Mouse (Mus musculus) C2C12 (cell line): ENCODE results near the gene Kcnk13.

Experiments
- CEBPB ChIP-seq: IDR thresholded peaks from one replicate; pipeline ENCODE4 v1.6.1; 2011; ENCODE audit warnings: low read depth, mild to moderate bottlenecking, control low read depth, moderate library complexity
- CTCF ChIP-seq: IDR thresholded peaks from one replicate; pipeline ENCODE4 v1.5.1; 2011; ENCODE audit not compliant: control insufficient read depth, insufficient read depth, insufficient read length
- MAX ChIP-seq: IDR thresholded peaks from one replicate; pipeline ENCODE4 v1.6.1; 2011; ENCODE audit warnings: mild to moderate bottlenecking, control low read depth

DNA sequence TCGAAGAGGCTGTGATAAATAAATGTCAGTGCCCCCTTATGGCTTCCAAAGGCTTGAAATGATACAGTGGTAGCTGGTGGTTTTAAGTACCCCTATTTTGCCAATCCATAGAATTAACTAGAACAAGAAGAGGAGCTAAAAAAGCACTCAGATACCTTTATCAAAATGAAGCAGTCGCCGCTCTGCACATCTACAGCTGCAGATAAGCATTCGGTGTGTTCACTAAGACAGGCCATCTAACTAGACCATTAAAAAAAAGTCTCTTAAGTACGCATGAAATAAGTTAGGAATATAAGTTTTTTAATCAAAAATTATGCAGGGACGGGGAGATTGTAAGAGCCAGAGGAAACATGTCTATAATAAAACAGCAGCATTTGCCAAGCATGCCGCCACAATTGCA is 3.6 kb upstream of the Kcnk13 start:
- TF ChIP-seq CTCF = no peak
- TF ChIP-seq MAX = no peak
- TF ChIP-seq CEBPB = no peak
